Mouse (Mus musculus) left cerebral cortex, postnatal 4 days (tissue): ENCODE measurements around the gene Ubxn2a. TPM values are rescaled to one million over a fixed set of nuclear protein-coding genes. Genes with fewer than 3 reads are reported as not detected.

Experiments used
- DNase-seq: peaks from one replicate; pipeline ENCODE4 v3.0.0-alpha.2; 2022
- intact Hi-C: fragments of 180-260 bp; cut with DNase I; formaldehyde crosslinking; loops from one replicate; pipeline ENCODE4 v1.15.1; 2025
- total RNA-seq, 2 experiments: library from RNA; stranded (reverse); gene quantifications; 2 replicates each; pipeline ENCODE4 v1.2.3; 2021

Ubxn2a gene
- total RNA-seq, 2 experiments from 2014 or later, result 29.4 to 30.5 TPM

- DNase-seq, result no peak
- intact Hi-C loops, result no loop called here
These were observed 25.4 kb downstream of the Ubxn2a start for GRCm38 (mm10) chr12:4882086-4882485.

- no peak for DNase-seq
- intact Hi-C loops, result no loop called here
These were observed 28.5 kb downstream of the Ubxn2a start for GRCm38 (mm10) chr12:4879048-4879447.

- intact Hi-C loops, result no loop called here
- DNase-seq, result no peak
These were observed 29.2 kb downstream of the Ubxn2a start for GRCm38 (mm10) chr12:4878296-4878783.

GRCm38 (mm10) chr12:4875623-4876022 is 31.9 kb downstream of the Ubxn2a start:
- intact Hi-C loops, result no loop called here

GRCm38 (mm10) chr12:4874161-4874927 is 33.2 kb downstream of the Ubxn2a start, which contains the start of gene Mfsd2b:
Mfsd2b (minus strand) TSS chr12:4874359.
- intact Hi-C loops, result no loop called here
- peak; percentile 69 for DNase-seq

More at GRCm38 (mm10) chr12:4875623-4876022, 31.9 kb downstream of the Ubxn2a start:
- DNase-seq, result no peak

GRCm38 (mm10) chr12:4873531-4873930 is 34.0 kb downstream of the Ubxn2a start:
- intact Hi-C loops, result no loop called here
- no peak for DNase-seq

- intact Hi-C loops, result no loop called here
These were observed 34.5 kb downstream of the Ubxn2a start for GRCm38 (mm10) chr12:4872983-4873477.

GRCm38 (mm10) chr12:4872273-4872672 is 35.2 kb downstream of the Ubxn2a start:
- intact Hi-C loops, result no loop called here
- DNase-seq, result no peak

More at GRCm38 (mm10) chr12:4872983-4873477, 34.5 kb downstream of the Ubxn2a start:
- DNase-seq, result no peak

GRCm38 (mm10) chr12:4871260-4871659 is 36.2 kb downstream of the Ubxn2a start:
- DNase-seq, result no peak
- intact Hi-C loops, result no loop called here

GRCm38 (mm10) chr12:4868924-4869323 is 38.6 kb downstream of the Ubxn2a start:
- intact Hi-C loops, result no loop called here
- no peak for DNase-seq

- intact Hi-C loops, result no loop called here
- DNase-seq, result no peak
These were observed 43.2 kb downstream of the Ubxn2a start for GRCm38 (mm10) chr12:4864338-4864690.

GRCm38 (mm10) chr12:4863654-4864337 is 43.7 kb downstream of the Ubxn2a start:
- intact Hi-C loops, result no loop called here
- DNase-seq, result no peak

GRCm38 (mm10) chr12:4862672-4863071 is 44.8 kb downstream of the Ubxn2a start:
- no peak for DNase-seq
- intact Hi-C loops, result no loop called here

GRCm38 (mm10) chr12:4859241-4859914 is 48.1 kb downstream of the Ubxn2a start:
- intact Hi-C loops, result no loop called here
- DNase-seq, result no peak

GRCm38 (mm10) chr12:4856834-4857233 is 50.7 kb downstream of the Ubxn2a start:
- intact Hi-C loops, result no loop called here

GRCm38 (mm10) chr12:4856160-4856559 is 51.3 kb downstream of the Ubxn2a start:
- DNase-seq, result no peak
- intact Hi-C loops, result no loop called here

More at GRCm38 (mm10) chr12:4856834-4857233, 50.7 kb downstream of the Ubxn2a start:
- no peak for DNase-seq

GRCm38 (mm10) chr12:4843741-4844140 is 63.8 kb downstream of the Ubxn2a start:
- intact Hi-C loops, result no loop called here
- peak; percentile 20 for DNase-seq

GRCm38 (mm10) chr12:4842890-4843597 is 64.5 kb downstream of the Ubxn2a start, which contains the start of gene Wdcp:
Wdcp (plus strand) TSS chr12:4843303.
- peak; percentile 89 for DNase-seq
- intact Hi-C loops, result no loop called here

GRCm38 (mm10) chr12:4842456-4842855 is 65.0 kb downstream of the Ubxn2a start:
- no peak for DNase-seq
- intact Hi-C loops, result no loop called here

GRCm38 (mm10) chr12:4841392-4841887 is 66.1 kb downstream of the Ubxn2a start, which contains the start of gene Fkbp1b:
Fkbp1b (minus strand) TSS chr12:4841591.
- intact Hi-C loops, result no loop called here
- DNase-seq, result peak; percentile 66
